11 mouse cellular contexts compared by ENCODE assay signal in the genomic region with DNA sequence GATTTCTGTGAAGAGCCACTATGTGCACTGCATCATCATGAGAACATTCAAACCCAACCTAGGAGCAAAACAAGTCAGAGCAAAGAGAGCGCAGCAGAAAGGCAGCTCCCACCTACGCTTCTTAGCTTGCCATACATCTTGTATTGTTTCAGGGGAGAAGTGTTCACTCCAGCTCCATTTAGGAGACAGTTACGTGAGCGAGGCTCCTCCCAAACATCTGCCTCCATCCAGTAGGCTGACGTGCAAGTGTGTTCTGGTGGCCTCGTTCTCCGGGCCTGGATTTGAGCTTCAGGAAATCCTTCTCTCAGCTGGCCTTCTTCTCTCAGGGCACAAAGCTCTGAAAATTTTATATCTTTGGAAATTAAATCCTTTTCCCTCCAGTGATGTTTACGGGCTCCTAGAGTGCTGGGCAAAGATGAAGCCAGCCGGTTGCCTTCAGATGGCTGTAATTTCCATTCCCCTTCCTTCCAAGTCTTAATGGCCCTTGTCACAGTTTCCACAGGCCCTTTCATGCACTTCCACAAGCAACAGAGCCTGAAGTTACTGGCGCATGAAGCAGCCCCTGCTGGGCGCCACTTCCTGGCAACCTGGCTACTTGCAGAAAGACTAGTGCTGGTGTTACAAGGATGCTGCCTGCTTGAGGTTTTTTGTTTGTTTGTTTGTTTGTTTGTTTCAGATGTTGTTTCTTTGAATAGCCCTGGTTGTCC.
DNase-seq lines count a peak whose midpoint lies in the region; ATAC-seq and TF ChIP-seq lines count a peak whose summit lies in the region.
"Had no signal": no experiment of that assay in that cellular context is flagged by ENCODE, and none has a peak within 500 bp of the region (broad histone marks: within the 10 kb centered on the region; RNA-seq: fewer than 3 reads in every experiment).

No protein-coding gene starts in this region.

- peaks cover 7% of the 10 kb centered on the region; the same call in 1 of the 2 replicates for H3K4me1 ChIP-seq in midbrain, postnatal 0 days (ENCODE audit: insufficient read depth, low read length)
- peaks cover 6% of the 10 kb centered on the region; the same call in 1 of the 2 replicates for H3K4me1 ChIP-seq in midbrain, embryonic 13.5 days (replicated peaks)

- WGBS in midbrain, postnatal 0 days, result 48% methylated on average over 11 of the region's 11 CpGs
- 74% methylated on average over 11 of the region's 11 CpGs for WGBS in midbrain, embryonic 13.5 days

- H3K27ac ChIP-seq in midbrain, postnatal 0 days (ENCODE audit: low read depth, low read length), result 0 out of 2 replicates have a peak overlapping the region, but pooled peaks have one; percentile 12
- no peak overlapping the region for H3K27ac ChIP-seq in midbrain, embryonic 13.5 days
- H3K27ac ChIP-seq: heart, embryonic 15.5 days had no signal

- no peak for ATAC-seq in midbrain, postnatal 0 days (ENCODE audit: low FRiP score)
- ATAC-seq in midbrain, embryonic 13.5 days, result no peak
- no peak for ATAC-seq in megakaryocyte progenitor cell, adult 5-6 weeks (replicated peaks; ENCODE audit: poor library complexity)

- no peaks in the 10 kb centered on the region for H3K27me3 ChIP-seq in midbrain, postnatal 0 days (ENCODE audit: insufficient read depth, low read length)
- H3K27me3 ChIP-seq in midbrain, embryonic 13.5 days, result no peaks in the 10 kb centered on the region; the same call in 1 of the 2 replicates
- H3K27me3 ChIP-seq: heart, embryonic 15.5 days had no signal

- no peak overlapping the region for H3K9ac ChIP-seq in midbrain, postnatal 0 days (replicated peaks; ENCODE audit: low read length, poor library complexity, severe bottlenecking)
- no peak overlapping the region for H3K9ac ChIP-seq in midbrain, embryonic 13.5 days (replicated peaks)
- H3K9ac ChIP-seq: heart, embryonic 15.5 days; lung, embryonic 14.5 days had no signal

- peak; percentile 34 for DNase-seq in embryo, embryonic 10.5 days (ENCODE audit: low spot score)
- DNase-seq in embryo, embryonic 11 days, result no peak
- DNase-seq in midbrain, postnatal 0 days (ENCODE audit: low spot score), result peak; percentile 80
- peak; percentile 47 for DNase-seq in kidney, postnatal 10 days
- peak; percentile 54 for DNase-seq in right cerebral cortex, postnatal 25 days
- DNase-seq in gastrocnemius, postnatal 10 days, result no peak
- DNase-seq: spleen, adult 18-20 months had no signal

- no peak overlapping the region for H3K4me3 ChIP-seq in midbrain, postnatal 0 days (ENCODE audit: low read depth, low read length)
- no peak overlapping the region for H3K4me3 ChIP-seq in midbrain, embryonic 13.5 days (replicated peaks)
- H3K4me3 ChIP-seq: heart, embryonic 15.5 days had no signal

- TF ChIP-seq CTCF in midbrain, postnatal 0 days (IDR thresholded peaks at IDR 0.05), result peak; percentile 15; the same call in 1 of the 2 replicates

- no peak overlapping the region for H3K4me2 ChIP-seq in midbrain, postnatal 0 days (ENCODE audit: low read depth, low read length, poor library complexity, severe bottlenecking)
- H3K4me2 ChIP-seq in midbrain, embryonic 13.5 days (replicated peaks), result no peak overlapping the region
- H3K4me2 ChIP-seq: heart, embryonic 15.5 days; lung, embryonic 14.5 days had no signal

- H3K9me3 ChIP-seq in midbrain, postnatal 0 days (ENCODE audit: low read length), result no peaks in the 10 kb centered on the region
- no peaks in the 10 kb centered on the region for H3K9me3 ChIP-seq in midbrain, embryonic 13.5 days
- H3K9me3 ChIP-seq: heart, embryonic 15.5 days had no signal

- no peaks in the 10 kb centered on the region for H3K36me3 ChIP-seq in midbrain, postnatal 0 days (ENCODE audit: insufficient read depth, low read length)
- no peaks in the 10 kb centered on the region for H3K36me3 ChIP-seq in midbrain, embryonic 13.5 days
- H3K36me3 ChIP-seq: heart, embryonic 15.5 days had no signal

Comparison
In these comparisons a context has a peak if more than half of its experiments do, and no peak if none do; other contexts are left out.
1. DNase-seq: peak in embryo, embryonic 10.5 days (single experiment), midbrain, postnatal 0 days (single experiment), kidney, postnatal 10 days (single experiment) and right cerebral cortex, postnatal 25 days (single experiment); none in embryo, embryonic 11 days (single experiment) and gastrocnemius, postnatal 10 days (single experiment).